Mouse (Mus musculus) bone marrow, adult 2 months (tissue): ENCODE results near the gene Plekhf1.

Experiments used
- CTCF ChIP-seq: fragments of 200-500 bp; IDR thresholded peaks from 2 replicates; pipeline ENCODE4 v1.5.1; 2011; ENCODE audit warnings: low read length, control low read depth; ENCODE audit not compliant: control insufficient read depth, insufficient read depth
- POLR2A ChIP-seq: fragments of 200-500 bp; IDR thresholded peaks from 2 replicates; pipeline ENCODE4 v1.6.1; 2011; ENCODE audit warnings: low read depth, mild to moderate bottlenecking, control low read depth, low read length, borderline replicate concordance; ENCODE audit not compliant: control insufficient read depth

DNA sequence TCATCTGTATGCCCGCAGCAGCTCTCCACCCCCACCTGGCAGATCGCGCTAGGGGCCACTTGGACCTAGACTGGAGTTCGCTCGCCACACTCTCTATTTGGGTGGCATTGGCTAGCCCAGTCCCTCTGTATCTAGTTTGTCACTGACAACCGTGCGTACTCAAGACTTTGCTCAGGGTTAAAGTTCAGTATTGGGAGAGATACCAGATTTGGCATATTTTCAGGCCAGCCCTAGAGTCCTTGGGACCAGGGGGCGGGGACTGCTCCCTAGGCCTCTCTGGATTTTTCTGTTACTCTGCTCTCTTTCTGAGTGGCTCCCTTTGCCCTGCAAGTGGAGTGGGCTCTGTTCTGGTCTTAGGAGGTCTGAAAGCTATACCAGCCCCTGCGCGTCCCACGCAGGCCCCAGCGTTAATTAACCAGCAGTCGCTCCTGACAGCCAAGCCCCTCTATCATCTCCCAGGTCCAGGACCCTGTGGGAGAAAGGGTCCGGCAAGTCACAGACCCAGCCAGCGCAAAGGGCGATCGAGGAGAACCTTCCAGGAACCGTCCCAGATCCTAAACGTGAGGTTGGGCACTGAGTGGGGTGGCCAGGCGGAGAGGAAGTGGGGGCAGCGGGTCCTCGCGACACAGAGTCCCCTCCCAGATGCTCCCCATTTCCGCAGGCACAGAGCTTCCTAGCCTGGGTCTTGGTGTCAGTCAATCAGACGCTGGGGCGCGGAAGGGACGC is 44.7 kb downstream of the Plekhf1 start, which contains the start of gene 1600014C10Rik:
- TF ChIP-seq CTCF (no peak), POLR2A (no peak)
